Mouse (Mus musculus): ENCODE data around the gene Zc3h18. TPM values are rescaled to one million over a fixed set of nuclear protein-coding genes. Genes with fewer than 3 reads are reported as not detected.

Gene Zc3h18
- total RNA-seq (2021), result 10 to 100 TPM; 25.5 to 27.5 TPM

DNA sequence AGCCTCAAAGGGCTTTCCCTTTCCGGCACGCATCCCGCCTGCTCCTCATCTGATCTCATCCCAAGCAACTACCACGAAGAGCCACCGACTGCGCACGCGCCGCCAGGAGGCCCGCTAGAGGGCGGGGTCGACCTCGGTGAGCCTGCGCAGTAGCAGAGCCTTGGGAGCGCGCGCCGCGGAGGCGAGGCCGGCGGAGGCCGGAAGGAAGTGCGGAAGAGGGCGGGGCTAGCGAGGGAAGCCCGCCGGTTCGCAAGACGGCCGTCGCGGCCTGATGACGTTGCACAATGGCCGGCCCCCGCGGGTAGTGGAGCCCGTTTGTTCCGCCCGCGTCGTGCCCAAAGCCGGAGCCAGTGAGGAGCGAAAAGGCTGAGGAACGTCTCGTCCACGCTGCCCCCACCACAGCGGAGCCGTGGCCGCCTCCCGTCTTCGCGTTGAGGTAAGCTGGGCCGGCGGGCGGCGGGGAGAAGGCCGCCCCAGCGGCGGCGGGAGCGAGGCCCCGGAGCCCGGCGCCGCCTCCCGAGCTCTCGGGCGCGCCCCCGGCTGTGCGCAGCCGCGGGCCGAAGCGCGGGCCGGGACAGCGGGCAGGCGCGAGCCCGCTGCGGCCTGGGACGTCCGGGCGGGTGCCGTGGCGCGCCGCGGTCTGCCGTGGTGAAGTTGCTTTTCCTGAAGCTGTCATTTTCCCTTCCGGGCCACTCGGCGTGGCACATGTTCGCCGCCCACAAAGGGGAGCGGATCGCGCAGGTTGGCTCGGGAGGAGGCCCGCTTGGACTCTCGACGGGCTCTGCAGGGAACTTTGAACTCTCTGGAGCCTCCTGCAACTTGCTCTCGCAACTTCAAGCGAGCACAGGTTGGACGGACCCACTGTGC lies at the start of gene Zc3h18:
Zc3h18 (plus strand) TSS at position 245 of the 867 bp plus-strand sequence.
- DNase-seq, result peak; percentile 99
- intact Hi-C loops (cut with DNase I), result loop anchor here (5.0 kb wide), 1 partner anchor 101 kb away; the partner anchor contains the start of genes Ctu2 and Rnf166

DNA sequence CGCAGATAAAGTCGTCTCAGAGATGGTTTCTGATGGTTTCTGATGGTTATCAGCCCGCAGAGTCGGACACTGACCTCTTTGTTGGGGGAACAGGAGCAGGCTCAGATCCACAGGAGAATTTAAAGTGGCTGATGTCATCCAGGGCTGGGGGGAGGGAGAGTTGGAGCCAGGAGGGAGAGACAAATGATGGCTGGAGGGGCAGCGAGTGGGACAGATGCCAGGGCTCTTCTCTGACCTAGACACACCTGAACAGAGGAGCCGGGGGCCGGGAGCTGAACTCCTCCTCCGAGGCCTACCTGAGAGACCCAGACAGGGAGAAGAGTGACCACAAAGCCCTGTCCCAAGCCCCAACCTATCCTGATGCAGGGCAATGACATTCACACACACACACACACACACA lies 47.3 kb upstream of the Zc3h18 start:
- no peak for DNase-seq
- intact Hi-C loops (cut with DNase I), result no loop called here

DNA sequence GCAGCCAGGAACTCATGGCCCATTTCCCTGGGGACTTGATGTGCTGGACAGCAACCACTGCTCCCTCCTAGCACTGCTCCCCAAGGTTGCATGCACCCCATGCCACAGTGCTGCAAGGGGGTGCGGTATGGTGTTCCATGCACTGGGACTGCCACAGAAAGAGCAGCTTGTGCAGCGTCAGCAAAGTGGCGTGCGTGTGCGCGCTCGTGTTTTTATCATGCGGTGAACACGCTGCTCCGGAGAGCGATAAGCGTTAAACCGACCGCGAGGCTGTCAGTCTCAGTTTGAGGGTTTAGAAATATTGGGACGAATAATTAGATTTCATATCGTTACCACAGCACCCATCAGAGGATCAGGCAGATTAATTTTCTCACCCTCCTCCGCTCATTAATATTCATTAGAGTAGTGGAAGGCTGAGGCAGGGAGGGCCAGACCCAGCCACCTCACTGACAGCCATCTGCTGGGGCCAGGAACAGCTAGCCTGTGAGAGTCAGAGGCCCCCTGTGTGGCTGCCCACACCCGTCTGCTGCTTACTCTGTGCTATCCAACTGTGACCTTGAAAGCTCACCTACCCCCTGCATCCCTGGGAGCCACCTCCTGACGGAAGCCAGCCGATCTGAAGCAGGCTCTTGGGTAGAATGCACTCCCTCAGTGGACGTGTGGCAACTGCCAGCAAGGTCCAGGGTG lies 46.7 kb upstream of the Zc3h18 start:
- intact Hi-C loops (cut with DNase I), result loop anchor here (2.0 to 5.0 kb wide), 2 partner anchors 15 to 352 kb away; no protein-coding TSS in a partner anchor
- DNase-seq, result no peak

DNA sequence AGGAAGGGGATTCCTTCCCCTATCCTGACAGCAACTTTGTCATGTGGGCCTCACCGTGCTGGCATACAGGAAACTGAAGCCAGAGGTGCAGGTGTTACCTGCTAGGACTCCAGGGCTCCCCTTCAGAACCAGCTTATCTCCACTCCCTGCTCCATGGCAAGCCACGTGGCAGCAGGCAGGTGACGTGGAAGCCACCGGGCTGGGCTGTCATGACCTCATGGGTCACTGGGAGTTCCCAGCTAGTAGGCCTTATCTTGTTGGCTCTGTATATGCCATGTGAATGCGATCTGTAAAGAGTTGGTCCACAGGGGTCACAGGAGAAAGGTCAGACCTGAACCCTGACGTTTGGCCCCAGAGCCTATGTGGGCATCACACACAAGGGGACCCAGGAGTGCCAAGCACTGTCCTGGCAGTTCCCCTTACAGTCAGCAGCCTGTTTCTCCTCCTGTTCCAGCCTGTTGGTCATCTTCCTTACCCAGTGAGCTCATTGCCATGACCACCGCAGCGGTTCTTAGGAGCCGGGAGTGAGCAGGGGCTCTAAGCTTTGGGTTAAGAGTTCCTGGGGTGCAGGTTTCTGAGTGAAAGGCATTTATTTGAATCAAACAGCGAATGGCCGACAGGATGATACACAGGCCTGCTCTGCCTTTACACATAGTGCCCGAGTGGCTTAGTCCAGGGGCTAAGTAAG lies 45.8 kb upstream of the Zc3h18 start:
- no peak for DNase-seq
- intact Hi-C loops (cut with DNase I), result loop anchor here (2.0 to 5.0 kb wide), 2 partner anchors 16 to 353 kb away; no protein-coding TSS in a partner anchor

DNA sequence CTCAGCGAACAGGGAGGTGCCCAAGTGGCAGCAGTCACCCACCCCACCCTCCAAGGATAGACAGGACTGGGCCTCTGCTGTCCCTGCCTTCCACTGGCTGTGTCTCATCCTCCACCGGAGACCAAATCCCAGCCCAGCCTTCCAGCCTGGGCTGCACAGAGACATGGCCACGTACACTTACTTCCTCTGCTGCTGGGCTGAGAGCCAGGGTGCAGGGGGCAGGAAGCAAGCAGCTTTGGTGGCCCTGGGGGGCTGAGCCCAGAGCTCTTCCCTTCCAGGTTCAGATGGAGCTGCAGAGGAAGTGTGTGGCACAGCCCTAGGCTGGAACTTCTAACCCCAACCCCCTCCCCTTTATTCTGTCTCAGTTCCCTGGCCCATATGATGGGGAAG lies 45.3 kb upstream of the Zc3h18 start:
- peak; percentile 77 to 78 for DNase-seq
- intact Hi-C loops (cut with DNase I), result loop anchor here (2.0 to 5.0 kb wide), 2 partner anchors 16 to 354 kb away; no protein-coding TSS in a partner anchor

DNA sequence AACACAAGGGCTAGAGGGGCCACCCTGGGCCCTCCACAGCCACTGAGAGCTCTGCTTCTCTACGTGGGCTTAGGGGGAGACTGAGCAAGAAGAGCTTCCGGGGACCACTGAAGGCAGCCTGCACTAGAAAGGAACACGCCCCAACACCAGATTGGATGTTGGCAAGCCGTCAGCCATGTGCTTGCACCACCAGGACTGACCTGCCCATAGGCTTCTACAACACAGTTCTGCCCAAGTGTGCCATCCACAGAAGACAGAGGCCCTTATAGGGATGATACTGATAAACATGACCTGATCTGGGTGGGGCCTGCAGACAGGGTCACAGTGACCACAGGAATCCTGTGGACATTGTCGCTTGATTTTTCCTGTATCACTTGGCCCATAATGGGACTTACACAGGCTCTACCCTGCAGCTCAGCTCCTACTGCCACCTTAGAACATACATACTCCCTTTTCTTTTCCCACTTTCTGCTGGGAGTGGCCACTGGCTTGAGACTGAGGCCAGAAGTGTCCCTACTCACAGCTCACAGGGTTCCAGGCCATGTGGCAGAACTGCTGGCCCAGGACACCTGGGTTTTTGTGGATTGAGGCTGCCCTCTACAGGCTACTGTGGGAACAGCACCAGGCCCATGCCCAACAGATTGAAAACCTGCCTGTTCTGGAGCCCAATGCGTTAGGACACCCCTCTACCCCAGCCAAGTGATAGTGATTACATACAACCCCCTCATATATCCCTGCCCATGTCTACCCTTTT lies 43.5 kb upstream of the Zc3h18 start:
- intact Hi-C loops (cut with DNase I), result loop anchor here (1.0 to 5.0 kb wide), 2 partner anchors 60 to 356 kb away; no protein-coding TSS in a partner anchor
- peak; percentile 91 to 92 for DNase-seq

DNA sequence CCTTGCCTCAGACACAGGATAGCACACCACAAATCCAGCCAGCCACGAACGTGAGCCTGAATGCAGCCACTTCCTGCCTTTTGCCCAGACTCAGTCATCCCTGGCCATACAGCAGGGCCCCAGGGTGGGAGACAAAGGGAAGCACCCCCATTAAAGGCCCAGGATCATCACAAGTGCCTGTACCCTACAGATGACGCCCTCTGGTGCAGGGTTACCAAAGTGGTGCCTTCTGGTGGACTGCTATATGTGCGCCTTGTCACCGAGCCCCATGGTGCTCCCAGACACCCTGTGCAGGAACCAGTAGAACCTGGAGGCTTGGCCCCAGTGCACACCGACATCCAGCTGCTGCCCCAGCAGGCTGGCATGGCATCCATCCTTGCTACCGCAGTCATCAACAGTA lies 42.9 kb upstream of the Zc3h18 start:
- DNase-seq, result no peak
- intact Hi-C loops (cut with DNase I), result loop anchor here (1.0 to 5.0 kb wide), 2 partner anchors 60 to 356 kb away; no protein-coding TSS in a partner anchor

DNA sequence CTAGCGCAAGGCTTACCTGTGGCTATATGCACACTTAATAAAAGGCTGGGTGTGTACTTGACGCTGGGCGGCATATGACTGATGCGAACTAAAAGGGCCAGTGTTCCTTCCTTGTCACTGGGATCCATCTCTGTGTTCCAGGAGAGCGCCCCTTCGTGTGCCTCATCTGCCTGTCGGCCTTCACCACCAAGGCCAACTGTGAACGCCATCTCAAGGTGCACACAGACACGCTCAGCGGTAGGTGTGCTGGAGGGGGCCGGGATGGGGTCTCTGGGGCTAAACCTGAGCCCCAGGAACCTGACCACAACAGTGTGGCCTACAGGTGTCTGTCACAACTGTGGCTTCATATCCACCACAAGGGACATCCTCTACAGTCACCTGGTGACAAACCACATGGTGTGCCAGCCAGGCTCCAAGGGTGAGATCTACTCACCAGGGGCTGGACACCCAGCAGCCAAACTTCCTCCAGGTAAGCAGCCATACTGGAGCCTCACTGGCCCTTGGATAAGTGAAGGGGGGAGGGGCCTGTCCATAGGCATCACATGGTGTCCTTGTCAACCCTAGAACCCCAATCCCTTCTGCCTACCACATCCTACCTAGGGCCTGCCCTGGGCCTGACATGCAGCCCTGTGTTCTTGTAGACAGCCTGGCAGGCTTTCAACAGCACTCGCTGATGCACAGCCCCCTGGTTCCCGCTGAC lies 41.5 kb upstream of the Zc3h18 start:
- intact Hi-C loops (cut with DNase I), result loop anchor here (5.0 kb wide), 1 partner anchor 358 kb away; no protein-coding TSS in a partner anchor
- no peak for DNase-seq

DNA sequence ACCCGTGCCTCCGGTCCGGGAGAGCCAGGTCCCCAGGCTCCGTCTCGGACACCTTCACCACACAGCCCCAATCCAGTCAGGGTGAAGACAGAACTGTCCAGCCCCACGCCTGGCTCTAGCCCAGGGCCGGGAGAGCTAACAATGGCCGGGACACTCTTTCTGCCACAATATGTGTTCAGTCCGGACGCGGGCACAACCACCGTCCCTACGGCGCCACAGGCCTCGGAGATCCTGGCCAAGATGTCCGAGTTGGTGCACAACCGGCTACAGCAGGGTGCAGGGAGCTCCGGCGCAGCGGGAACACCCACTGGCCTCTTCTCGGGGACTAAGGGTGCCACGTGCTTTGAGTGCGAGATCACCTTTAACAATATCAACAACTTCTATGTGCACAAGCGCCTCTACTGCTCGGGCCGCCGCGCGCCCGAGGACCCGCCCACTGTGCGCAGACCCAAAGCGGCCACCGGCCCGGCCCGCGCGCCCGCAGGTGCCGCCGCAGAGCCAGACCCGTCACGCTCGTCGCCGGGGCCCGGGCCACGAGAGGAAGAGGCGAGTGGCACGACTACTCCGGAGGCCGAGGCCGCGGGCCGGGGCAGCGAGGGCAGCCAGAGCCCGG lies 40.7 kb upstream of the Zc3h18 start:
- no peak for DNase-seq
- intact Hi-C loops (cut with DNase I), result no loop called here

DNA sequence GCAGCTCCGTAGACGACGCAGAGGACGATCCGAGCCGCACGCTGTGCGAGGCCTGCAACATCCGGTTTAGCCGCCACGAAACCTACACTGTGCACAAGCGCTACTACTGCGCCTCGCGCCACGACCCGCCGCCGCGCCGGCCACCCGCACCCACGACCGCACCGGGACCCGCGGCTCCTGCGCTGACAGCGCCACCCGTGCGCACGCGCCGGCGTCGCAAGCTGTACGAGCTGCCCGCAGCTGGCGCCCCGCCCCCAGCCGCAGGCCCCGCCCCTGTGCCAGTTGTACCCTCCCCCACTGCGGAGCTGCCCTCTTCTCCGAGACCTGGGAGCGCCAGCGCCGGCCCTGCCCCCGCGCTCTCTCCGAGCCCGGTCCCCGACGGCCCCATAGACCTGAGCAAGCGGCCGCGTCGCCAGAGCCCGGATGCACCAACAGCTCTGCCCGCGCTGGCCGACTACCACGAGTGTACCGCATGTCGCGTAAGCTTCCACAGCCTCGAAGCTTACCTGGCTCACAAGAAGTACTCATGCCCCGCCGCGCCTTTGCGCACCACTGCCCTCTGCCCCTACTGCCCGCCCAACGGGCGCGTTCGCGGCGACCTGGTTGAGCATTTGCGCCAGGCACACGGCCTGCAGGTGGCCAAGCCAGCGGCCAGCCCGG lies 40.0 kb upstream of the Zc3h18 start:
- no peak for DNase-seq
- intact Hi-C loops (cut with DNase I), result no loop called here

DNA sequence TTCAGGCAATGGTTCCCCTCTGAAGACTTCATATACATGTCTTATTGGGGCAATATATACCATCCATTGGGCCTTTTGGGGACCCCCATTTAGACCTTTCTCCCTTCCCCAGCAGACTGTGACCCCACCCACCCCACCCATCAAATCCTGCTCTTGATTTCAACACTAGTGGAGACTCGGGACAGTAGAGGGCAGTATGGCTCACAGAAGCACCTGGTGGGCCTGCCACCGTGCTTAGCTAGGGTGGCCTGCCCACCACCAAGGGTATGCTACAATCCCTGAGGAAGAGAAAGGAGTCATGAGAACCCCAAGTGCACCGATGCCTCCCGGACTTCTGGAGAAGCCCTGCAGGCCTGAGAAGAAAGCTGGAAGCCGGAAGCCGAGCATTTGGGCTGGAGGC lies 37.6 kb upstream of the Zc3h18 start:
- DNase-seq, result no peak
- intact Hi-C loops (cut with DNase I), result no loop called here

DNA sequence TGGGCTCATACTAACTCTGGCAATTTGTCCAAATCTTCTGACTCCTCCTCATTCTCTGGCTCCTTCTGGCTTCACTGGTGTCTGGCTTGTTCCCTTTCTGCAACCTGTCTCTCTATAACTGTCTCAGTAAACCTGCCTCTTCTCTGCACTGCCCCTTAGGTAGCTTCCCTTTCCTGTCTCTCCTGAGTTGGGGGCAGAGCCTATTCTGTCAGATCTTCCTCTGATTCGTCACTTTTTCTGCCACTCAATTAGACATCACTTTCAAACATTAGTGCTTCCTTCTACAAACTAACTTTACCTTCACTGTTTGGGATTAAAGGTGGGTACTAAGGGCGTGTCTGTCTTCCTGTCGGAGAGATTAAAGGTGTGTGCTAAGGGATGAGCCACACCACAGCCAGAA lies 35.6 kb upstream of the Zc3h18 start:
- intact Hi-C loops (cut with DNase I), result no loop called here
- DNase-seq, result no peak

DNA sequence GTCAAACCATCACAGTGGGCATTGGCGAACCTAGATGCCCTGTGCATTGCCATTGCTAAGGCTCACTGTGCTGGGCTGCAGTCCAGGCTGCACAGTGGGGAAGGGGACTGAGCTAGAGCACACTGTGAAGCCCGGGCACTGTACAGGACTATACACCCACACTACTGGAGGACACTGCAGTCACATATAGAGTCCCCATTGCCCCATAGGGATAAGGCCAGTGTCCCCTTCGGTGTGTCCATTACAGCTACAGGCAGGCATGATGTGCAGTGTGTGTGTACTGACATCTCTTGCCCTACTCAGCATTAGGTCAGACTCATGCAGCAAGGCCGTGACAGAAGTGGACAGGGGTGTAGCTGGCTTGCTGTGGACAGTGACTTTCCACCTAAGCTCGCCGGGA lies 34.6 kb upstream of the Zc3h18 start:
- no peak for DNase-seq
- intact Hi-C loops (cut with DNase I), result no loop called here

DNA sequence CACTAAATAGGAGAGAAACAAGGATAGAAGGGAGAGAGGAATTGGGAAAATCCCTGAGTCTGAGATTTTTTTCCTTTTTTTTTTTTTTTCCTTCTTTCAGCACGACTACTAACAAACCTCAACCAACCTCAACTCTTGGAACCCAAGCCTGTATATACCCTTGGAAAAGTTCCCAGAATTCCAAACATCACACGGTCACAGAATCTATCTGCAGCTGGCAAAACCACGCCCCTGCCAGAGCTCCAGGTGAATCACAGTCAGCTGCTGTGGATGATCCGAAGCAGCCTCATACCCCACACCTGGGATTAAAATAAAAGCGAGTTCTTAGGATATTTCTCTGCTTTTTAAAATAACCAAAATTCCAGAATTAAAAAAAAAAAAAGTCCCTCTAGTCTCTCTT lies 34.0 kb upstream of the Zc3h18 start:
- intact Hi-C loops (cut with DNase I), result no loop called here
- DNase-seq, result no peak

DNA sequence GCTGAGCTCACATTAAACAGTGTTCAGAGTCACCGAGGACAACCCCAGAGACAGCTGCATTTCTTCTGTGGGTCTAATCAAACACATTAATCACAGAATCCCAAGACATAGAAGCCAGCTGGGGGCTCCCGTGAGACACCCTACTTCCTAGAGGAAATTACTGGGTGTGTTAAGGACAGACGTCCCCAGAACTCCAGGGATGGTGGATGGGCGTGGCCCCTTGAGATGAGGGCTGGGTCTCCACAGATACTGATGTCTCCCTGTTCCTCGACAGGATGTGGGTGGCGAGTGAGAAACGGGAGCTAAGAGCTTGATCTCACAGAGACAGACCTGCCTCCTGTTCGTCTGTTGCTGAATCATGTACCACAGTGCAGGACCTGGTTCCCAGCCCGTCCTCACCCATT lies 33.6 kb upstream of the Zc3h18 start:
- peak; percentile 65 to 71 for DNase-seq
- intact Hi-C loops (cut with DNase I), result no loop called here

DNA sequence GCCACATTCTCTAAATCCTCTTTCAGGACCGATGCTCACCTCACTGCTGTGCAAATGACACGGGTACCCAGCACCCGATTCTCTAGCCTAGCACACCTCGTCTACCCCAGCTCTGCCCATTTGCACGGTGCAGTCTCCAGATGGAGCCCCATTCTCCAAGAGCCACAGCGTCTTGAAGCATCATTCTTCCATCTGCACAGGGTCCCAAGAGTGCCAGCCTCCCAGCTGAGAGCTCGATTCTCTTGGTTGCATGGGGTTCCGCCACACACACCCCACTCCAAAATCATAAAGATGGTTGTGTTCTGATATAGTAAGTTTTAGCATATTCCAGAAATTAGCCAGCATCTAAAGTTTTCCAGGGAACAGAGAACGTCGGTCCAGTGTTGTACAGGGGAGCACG lies 33.1 kb upstream of the Zc3h18 start:
- no peak for DNase-seq
- intact Hi-C loops (cut with DNase I), result no loop called here

DNA sequence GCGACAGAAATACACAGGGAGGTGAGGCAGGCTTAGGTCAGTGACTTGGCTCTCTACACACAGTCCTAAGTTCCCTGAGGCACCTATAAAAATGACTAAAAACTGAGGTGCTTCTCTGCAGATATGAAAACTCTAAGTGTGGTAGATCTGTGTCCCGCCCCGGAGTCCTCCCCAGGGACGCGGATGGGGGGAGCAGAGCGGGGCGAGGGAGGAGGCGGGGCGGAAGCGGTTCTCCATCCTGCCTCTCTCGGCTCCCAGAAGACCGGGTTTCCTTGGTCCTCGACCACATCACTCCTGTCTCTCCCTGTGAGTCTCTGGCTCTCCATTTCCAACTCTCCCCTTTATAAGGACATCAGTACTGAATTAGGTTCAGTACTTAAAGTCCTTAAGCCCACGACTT lies 32.7 kb upstream of the Zc3h18 start:
- intact Hi-C loops (cut with DNase I), result loop anchor here (2.0 kb wide), 1 partner anchor 25 kb away; no protein-coding TSS in a partner anchor
- peak; percentile 46 to 60 for DNase-seq

DNA sequence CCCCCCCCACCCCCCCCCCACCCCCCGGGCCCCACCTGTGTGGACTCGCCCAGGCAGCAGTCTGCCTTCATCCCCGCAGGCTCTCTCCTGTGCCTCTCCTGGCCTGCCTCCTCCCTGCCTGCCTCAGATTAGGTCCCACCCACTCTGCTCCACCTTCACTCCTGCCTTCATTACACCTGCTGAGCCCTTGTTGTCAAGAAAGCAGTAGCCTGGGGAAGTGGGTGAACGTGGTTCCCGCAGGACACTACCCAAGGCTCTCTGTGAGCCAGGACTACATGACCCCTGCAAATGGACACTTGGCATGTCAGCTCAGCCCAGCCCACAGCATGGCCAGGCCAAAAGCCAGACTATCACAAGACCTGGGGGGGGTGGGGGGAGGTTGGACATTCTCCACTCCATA lies 32.2 kb upstream of the Zc3h18 start:
- DNase-seq, result no peak
- intact Hi-C loops (cut with DNase I), result loop anchor here (2.0 kb wide), 1 partner anchor 25 kb away; no protein-coding TSS in a partner anchor

Measured in heart, postnatal 10 days (tissue).